Mouse (Mus musculus): ENCODE measurements around the gene Pmpcb.

DNA sequence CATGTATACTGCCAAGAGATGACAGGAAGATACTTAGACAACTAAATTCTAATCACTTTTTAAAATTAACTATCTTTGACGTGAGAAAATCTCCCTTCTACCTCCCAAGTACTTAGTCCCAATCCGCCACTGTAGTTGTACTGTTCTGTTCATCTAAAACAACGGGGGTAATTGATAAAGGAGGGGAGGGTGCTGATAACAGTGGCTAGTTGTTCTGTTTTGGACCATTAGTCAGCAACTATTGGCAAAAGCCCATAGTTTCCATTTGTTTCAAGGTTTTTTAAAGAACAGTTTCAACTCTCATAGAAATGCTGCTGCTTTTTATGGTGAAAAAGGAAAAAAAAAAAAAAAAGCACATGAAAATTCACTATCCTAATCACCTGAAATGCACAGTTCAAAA, 33.2 kb upstream of the Pmpcb start:
- TF ChIP-seq CTCF (IDR thresholded peaks at IDR 0.05; ENCODE audit: low read depth), result no peak
- no peak for TF ChIP-seq EP300 (IDR thresholded peaks at IDR 0.05; ENCODE audit: low read depth)
